Mouse (Mus musculus) midbrain, postnatal 0 days (tissue): Measurements from ENCODE around the gene Oas1f. TPM values are rescaled to one million over a fixed set of nuclear protein-coding genes. Genes with fewer than 3 reads are reported as not detected.
"Not testable (repeated sequence)": the region's sequence is repeated elsewhere in the genome, so short reads cannot be mapped to it uniquely, and the experiment has no call there.

Experiments used
- ATAC-seq: fragments of 200-750 bp; cut with Nextera tagmentation; 2 replicates; pipeline ENCODE4 v1.8.0; 2017; ENCODE audit warnings: moderate number of reproducible peaks, mild to moderate bottlenecking, moderate TSS enrichment, moderate library complexity; ENCODE audit not compliant: low FRiP score
- DNase-seq: peaks from one replicate; pipeline ENCODE4 v3.0.0-alpha.2; 2015; ENCODE audit warnings: low spot score
- H3K27ac ChIP-seq: fragments of 300-500 bp; sonication (generic); 2 replicates; pipeline ENCODE4 v1.5.1; 2014; ENCODE audit warnings: low read depth, mild to moderate bottlenecking, low read length, mixed read lengths
- H3K27me3 ChIP-seq: fragments of 300-500 bp; sonication (generic); 2 replicates; pipeline ENCODE4 v1.6.1; 2014; ENCODE audit warnings: low read length, control low read depth, mixed read lengths; ENCODE audit not compliant: insufficient read depth
- H3K36me3 ChIP-seq: fragments of 300-500 bp; sonication (generic); 2 replicates; pipeline ENCODE4 v1.6.1; 2014; ENCODE audit warnings: low read length, control low read depth, mixed read lengths; ENCODE audit not compliant: insufficient read depth
- H3K4me1 ChIP-seq: fragments of 300-500 bp; sonication (generic); 2 replicates; pipeline ENCODE4 v1.6.1; 2014; ENCODE audit warnings: mild to moderate bottlenecking, control low read depth, antibody characterized with exemption, low read length, mixed read lengths; ENCODE audit not compliant: insufficient read depth
- H3K4me2 ChIP-seq: fragments of 300-500 bp; sonication (generic); 2 replicates; pipeline ENCODE4 v1.6.1; 2014; ENCODE audit warnings: low read depth, mild to moderate bottlenecking, low read length, mixed read lengths; ENCODE audit not compliant: poor library complexity, severe bottlenecking
- H3K4me3 ChIP-seq: fragments of 300-500 bp; sonication (generic); 2 replicates; pipeline ENCODE4 v1.5.1; 2014; ENCODE audit warnings: low read depth, mild to moderate bottlenecking, low read length, moderate library complexity
- H3K9ac ChIP-seq: fragments of 300-500 bp; sonication (generic); replicated peaks from 2 replicates; pipeline ENCODE4 v1.6.1; 2014; ENCODE audit warnings: mild to moderate bottlenecking, low read length, moderate library complexity, mixed read lengths; ENCODE audit not compliant: poor library complexity, severe bottlenecking
- H3K9me3 ChIP-seq: fragments of 300-500 bp; sonication (generic); 2 replicates; pipeline ENCODE4 v1.6.1; 2016; ENCODE audit warnings: low read length, control low read depth
- CTCF ChIP-seq: IDR thresholded peaks from 2 replicates; pipeline ENCODE4 v1.5.1; 2016; ENCODE audit warnings: antibody characterized with exemption, mild to moderate bottlenecking
- WGBS: fragments of 180-500 bp; shearing (Covaris S2); extraction: QIAGEN DNeasy Blood & Tissue Kit; methylation state at CpG from one replicate; pipeline ENCODE4 v1.1.7; 2014; 5-methylcytosine and 5-hydroxymethylcytosine counted together
- microRNA-seq: library from miRNA; unstranded; fragments of <30 nt; microRNA quantifications from one replicate; pipeline ENCODE4, GENCODE M21; 2016; ENCODE audit warnings: borderline number of aligned reads
- polyA plus RNA-seq: library from polyadenylated mRNA; unstranded; fragments of >200 nt; fragmentation: Nextera tagmentation; extraction: Ambion mirVana; gene quantifications from 2 replicates; pipeline ENCODE4 v1.2.1, GENCODE M21; 2015
- total RNA-seq: library from RNA; depleted of rRNA; stranded (reverse); fragments of >200 nt; gene quantifications from 2 replicates; pipeline ENCODE4 v1.2.3, GENCODE M21; 2014; rRNA removed

The Oas1f gene
- total and polyA plus RNA-seq, 2 experiments from 2014 or later, result not detected

GRCm38 (mm10) chr5:120900666-120901065 is 53.5 kb downstream of the Oas1f start:
- Histone ChIP-seq H3K9ac (no peak overlapping the region), H3K4me2 (no peak overlapping the region), H3K36me3 (no peaks in the 10 kb centered on the region), H3K4me3 (no peak overlapping the region), H3K4me1 (no peaks in the 10 kb centered on the region), H3K27ac (no peak overlapping the region), H3K27me3 (no peaks in the 10 kb centered on the region), H3K9me3 (no peaks in the 10 kb centered on the region)
- ATAC-seq (no peak), DNase-seq (no peak)
- WGBS, result 60% methylated on average over 1 of the region's 1 CpGs
- TF ChIP-seq CTCF, result no peak

DNA sequence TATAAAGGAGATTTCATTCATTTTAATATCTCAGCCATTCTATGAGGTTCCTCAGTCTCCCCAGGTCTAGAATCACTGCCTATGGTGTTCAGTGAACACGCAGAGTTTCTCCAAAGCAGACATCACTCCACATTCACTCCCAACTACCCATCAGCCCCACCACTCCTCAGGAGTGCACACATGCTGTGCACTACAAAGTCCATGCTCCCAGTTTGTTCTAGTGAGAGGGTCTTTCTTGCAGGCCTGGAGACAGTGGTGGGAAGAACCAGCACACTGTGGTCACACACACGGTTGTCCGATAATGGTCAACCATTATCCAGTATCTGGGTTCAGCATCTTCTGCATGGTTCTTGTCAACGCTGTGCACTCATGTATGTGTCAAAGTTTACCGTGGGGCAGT is 54.9 kb downstream of the Oas1f start:
- H3K9me3 ChIP-seq, result no peaks in the 10 kb centered on the region
- H3K9ac ChIP-seq, result no peak overlapping the region
- 96% methylated on average over 5 of the region's 5 CpGs for WGBS
- DNase-seq (no peak), ATAC-seq (no peak)
- H3K4me2 ChIP-seq, result no peak overlapping the region
- no peaks in the 10 kb centered on the region for H3K36me3 ChIP-seq
- H3K27ac ChIP-seq, result no peak overlapping the region
- H3K4me3 ChIP-seq, result no peak overlapping the region
- no peaks in the 10 kb centered on the region for H3K4me1 ChIP-seq
- no peaks in the 10 kb centered on the region for H3K27me3 ChIP-seq
- no peak for TF ChIP-seq CTCF

DNA sequence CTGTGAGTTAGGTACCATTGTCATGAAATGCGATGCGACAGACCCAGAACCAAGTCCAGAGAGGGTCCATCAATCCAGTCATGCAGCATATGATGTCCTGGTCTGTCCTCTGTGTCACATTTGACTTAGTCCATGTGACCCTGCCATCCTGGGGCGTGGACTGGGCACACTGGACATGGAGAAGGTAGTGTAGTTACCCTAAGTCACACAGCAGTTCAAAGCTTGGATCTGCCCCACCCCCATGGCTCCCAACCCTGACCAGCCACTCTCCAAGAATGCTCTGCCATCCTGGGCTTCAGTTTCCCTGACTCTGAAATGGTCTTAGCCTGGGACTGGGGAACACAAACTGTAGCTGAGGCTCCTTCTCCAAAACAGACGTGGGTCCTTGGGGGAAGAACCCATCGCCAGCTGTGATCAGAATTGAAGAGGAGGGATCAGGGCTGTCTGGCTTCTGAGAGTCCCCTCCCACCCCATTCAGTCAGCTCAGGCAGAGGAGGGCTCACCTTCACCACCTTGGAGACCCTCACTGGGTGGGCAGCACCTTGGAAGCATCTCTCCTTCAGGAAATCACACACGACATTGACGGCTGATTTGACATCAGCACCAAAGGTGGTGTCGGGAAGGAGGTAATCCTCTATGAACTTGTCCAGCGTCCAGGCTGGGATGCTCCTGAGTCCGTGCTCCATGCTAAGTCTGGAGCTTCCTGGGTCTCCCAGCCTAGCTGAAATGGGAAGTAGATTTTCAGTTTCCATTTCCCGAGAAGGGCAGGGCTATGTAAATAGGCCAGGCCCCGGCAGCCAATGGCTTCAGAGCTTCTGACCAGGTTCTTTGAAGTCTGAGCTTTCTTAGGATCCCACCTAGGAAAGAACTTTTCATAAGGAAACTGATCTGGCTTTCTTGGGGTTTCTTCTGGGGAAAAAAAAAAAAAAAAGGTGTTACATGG is 59.9 kb downstream of the Oas1f start, which contains the start of gene Oas1a:
Gene Oas1a (minus strand): TSS at position 731 of the 943 bp plus-strand sequence.
- H3K9me3 ChIP-seq, H3K36me3 ChIP-seq, H3K27me3 ChIP-seq, ATAC-seq, H3K4me1 ChIP-seq, H3K4me3 ChIP-seq, H3K9ac ChIP-seq, H3K4me2 ChIP-seq, DNase-seq, H3K27ac ChIP-seq: not testable (repeated sequence)
- 35% methylated on average over 9 of the region's 12 CpGs for WGBS

Small RNAs within 50 kb of the gene (microRNA-seq; reads per million reads assigned to microRNA genes)
- not detected for gene Gm22907

Other genes with a start within 250 kb of the Oas1f start
- 32.3 and 43.6 TPM in 2 replicates for gene Rita1, start 234.8 kb upstream of the Oas1f start, total RNA-seq
- gene Rita1, start 234.8 kb upstream of the Oas1f start, polyA plus RNA-seq, result 31.4 and 33.9 TPM in 2 replicates
- 36.2 and 37.8 TPM in 2 replicates for gene Ddx54, start 234.6 kb upstream of the Oas1f start, total RNA-seq
- gene Ddx54, start 234.6 kb upstream of the Oas1f start, polyA plus RNA-seq, result 31.7 and 32.6 TPM in 2 replicates
- 0.38 and 0.60 TPM in 2 replicates for gene Cfap73, start 213.1 kb upstream of the Oas1f start, total RNA-seq
- gene Cfap73, start 213.1 kb upstream of the Oas1f start, polyA plus RNA-seq, result 0.62 and 0.74 TPM in 2 replicates
- gene Rasal1, start 198.6 kb upstream of the Oas1f start, total RNA-seq, result 18.1 and 24.7 TPM in 2 replicates
- 8.2 and 9.9 TPM in 2 replicates for gene Rasal1, start 198.6 kb upstream of the Oas1f start, polyA plus RNA-seq
- 240 and 242 TPM in 2 replicates for gene Dtx1, start 135.4 kb upstream of the Oas1f start, total RNA-seq
- gene Dtx1, start 135.4 kb upstream of the Oas1f start, polyA plus RNA-seq, result 63.0 and 67.9 TPM in 2 replicates
- 0.27 and 1.4 TPM in 2 replicates for gene Oas2, start 97.5 kb upstream of the Oas1f start, total RNA-seq
- 0.31 and 0.37 TPM in 2 replicates for gene Oas2, start 97.5 kb upstream of the Oas1f start, polyA plus RNA-seq
- 0.80 and 1.3 TPM in 2 replicates for gene Oas3, start 69.7 kb upstream of the Oas1f start, total RNA-seq
- gene Oas3, start 69.7 kb upstream of the Oas1f start, polyA plus RNA-seq, result 0.54 and 0.57 TPM in 2 replicates
- 0.28 and 1.0 TPM in 2 replicates for gene Oas1e, start 51.8 kb upstream of the Oas1f start, total RNA-seq
- gene Oas1e, start 51.8 kb upstream of the Oas1f start, polyA plus RNA-seq, result 0.49 and 0.68 TPM in 2 replicates
- 0.71 and 0.99 TPM in 2 replicates for gene Oas1c, start 34.9 kb upstream of the Oas1f start, total RNA-seq
- gene Oas1c, start 34.9 kb upstream of the Oas1f start, polyA plus RNA-seq, result 0.59 and 0.62 TPM in 2 replicates
- not detected in 2 replicates for gene Oas1h, start 14.1 kb downstream of the Oas1f start, total RNA-seq
- not detected in 2 replicates for gene Oas1h, start 14.1 kb downstream of the Oas1f start, polyA plus RNA-seq
- gene Oas1g, start 40.2 kb downstream of the Oas1f start, total RNA-seq, result 0.52 and 1.2 TPM in 2 replicates
- gene Oas1g, start 40.2 kb downstream of the Oas1f start, polyA plus RNA-seq, result 0.26 and 0.28 TPM in 2 replicates
- 0.28 and 1.8 TPM in 2 replicates for gene Oas1a, start 60.2 kb downstream of the Oas1f start, total RNA-seq
- gene Oas1a, start 60.2 kb downstream of the Oas1f start, polyA plus RNA-seq, result 1.2 and 1.6 TPM in 2 replicates
- gene Oas1d, start 67.2 kb downstream of the Oas1f start, total RNA-seq, result 0.22 TPM in 1 of 2 replicates, not detected in the other
- 0.39 and 0.78 TPM in 2 replicates for gene Oas1d, start 67.2 kb downstream of the Oas1f start, polyA plus RNA-seq
- gene Rph3a, start 162.7 kb downstream of the Oas1f start, total RNA-seq, result 43.6 and 44.6 TPM in 2 replicates
- gene Rph3a, start 162.7 kb downstream of the Oas1f start, polyA plus RNA-seq, result 33.3 and 35.5 TPM in 2 replicates